Mouse (Mus musculus) embryonic facial prominence, embryonic 13.5 days (tissue): ENCODE data around the gene Cmip. TPM values are rescaled to one million over a fixed set of nuclear protein-coding genes. Genes with fewer than 3 reads are reported as not detected.

Experiments
- ATAC-seq: fragments of 200-750 bp; cut with Nextera tagmentation; 2 replicates; pipeline ENCODE4 v1.8.0; 2017; ENCODE audit warnings: low read depth; ENCODE audit not compliant: insufficient number of reproducible peaks, insufficient read depth, low FRiP score, low TSS enrichment
- H3K27ac ChIP-seq: fragments of 300-500 bp; sonication (generic); 2 replicates; pipeline ENCODE4 v1.5.1; 2015; ENCODE audit warnings: moderate library complexity, mild to moderate bottlenecking, inconsistent platforms
- H3K27me3 ChIP-seq: fragments of 300-500 bp; sonication (generic); 2 replicates; pipeline ENCODE4 v1.6.1; 2015; ENCODE audit warnings: mild to moderate bottlenecking, inconsistent platforms
- H3K36me3 ChIP-seq: fragments of 300-500 bp; sonication (generic); 2 replicates; pipeline ENCODE4 v1.6.1; 2015; ENCODE audit warnings: mild to moderate bottlenecking, inconsistent platforms
- H3K4me1 ChIP-seq: fragments of 300-500 bp; sonication (generic); 2 replicates; pipeline ENCODE4 v1.6.1; 2015; ENCODE audit warnings: inconsistent platforms
- H3K4me2 ChIP-seq: fragments of 300-500 bp; sonication (generic); 2 replicates; pipeline ENCODE4 v1.6.1; 2015; ENCODE audit warnings: moderate library complexity, mild to moderate bottlenecking, inconsistent platforms
- H3K4me3 ChIP-seq: fragments of 300-500 bp; sonication (generic); 2 replicates; pipeline ENCODE4 v1.5.1; 2015; ENCODE audit warnings: mild to moderate bottlenecking, inconsistent platforms
- H3K9ac ChIP-seq: fragments of 300-500 bp; sonication (generic); 2 replicates; pipeline ENCODE4 v1.6.1; 2015; ENCODE audit warnings: mild to moderate bottlenecking, inconsistent platforms
- H3K9me3 ChIP-seq: fragments of 300-500 bp; sonication (generic); 2 replicates; pipeline ENCODE4 v1.6.1; 2016; ENCODE audit warnings: inconsistent platforms
- WGBS: fragments of 180-500 bp; shearing (Covaris S2); methylation state at CpG from one replicate; pipeline ENCODE4 v1.1.7; 2015; ENCODE audit warnings: mixed read lengths; 5-methylcytosine and 5-hydroxymethylcytosine counted together
- polyA plus RNA-seq: library from polyadenylated mRNA; unstranded; fragments of >200 nt; fragmentation: Nextera tagmentation; extraction: Ambion mirVana; gene quantifications from 2 replicates; pipeline ENCODE4 v1.2.1, GENCODE M21; 2015

Gene Cmip
- polyA plus RNA-seq, 1 experiment from 2014 or later: 17.7 TPM

DNA sequence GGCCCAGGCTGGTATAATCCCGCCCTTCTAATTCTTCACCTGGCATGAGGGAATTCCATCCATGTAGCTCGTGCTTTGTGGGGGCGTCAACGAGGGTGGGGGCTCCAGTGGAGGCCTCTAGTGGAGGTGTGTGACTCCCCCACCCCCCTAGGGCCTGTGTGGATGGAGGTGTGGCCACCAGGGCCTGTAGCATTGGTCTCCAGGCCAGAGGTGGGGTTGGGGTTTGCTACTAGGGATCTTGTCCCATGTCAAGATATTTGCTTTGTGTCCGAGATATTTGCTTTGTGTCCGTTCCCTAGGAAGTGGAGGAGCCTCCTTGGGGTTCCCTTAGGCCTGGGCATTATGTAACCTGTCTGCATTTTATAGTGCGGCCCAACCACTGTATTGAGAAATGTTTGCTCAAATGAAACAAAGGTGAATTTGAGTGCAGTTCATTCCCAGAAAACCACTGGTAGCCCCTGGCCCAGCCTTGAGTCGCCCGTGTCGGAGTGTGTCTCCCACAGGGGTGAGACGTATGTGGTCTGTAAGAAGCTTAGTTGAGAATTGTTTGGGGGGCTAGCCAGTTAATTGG, 2.7 kb downstream of the Cmip start:
- peak overlapping the region; percentile 91 for H3K27ac ChIP-seq
- peak overlapping the region; percentile 82 for H3K4me3 ChIP-seq

DNA sequence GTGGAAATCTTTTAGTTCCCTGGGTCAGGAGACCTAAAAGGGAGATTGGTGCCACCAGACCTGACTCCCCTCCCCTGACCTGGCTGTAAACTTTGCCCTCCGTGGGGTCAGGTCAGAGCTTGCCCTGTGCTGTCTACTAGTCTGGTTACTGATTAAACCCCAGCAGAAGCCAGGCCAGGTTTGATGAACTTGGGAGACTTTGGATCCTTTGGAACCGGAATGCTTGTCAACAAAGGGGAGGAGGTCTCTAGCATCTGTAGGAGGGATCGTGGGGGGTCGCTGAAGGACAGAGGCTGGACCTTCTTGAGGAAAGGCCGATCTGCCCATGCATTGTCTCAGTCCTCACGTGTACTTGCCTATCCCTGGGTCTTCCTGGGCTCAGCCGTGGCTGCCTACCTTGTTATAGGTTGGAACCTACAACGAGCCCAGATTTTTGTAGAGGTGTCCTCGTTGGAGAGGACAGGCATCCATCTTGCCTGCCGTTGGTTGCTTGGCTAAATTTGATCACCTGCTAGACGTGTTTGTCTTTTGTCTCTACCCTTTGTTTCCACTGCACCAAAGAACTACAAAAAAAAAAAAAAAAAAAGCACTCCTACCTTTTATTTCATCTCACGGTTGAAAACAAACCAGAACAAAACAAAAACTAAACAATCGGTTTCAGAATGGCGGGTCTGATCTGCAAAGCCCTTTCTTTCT, 3.5 kb downstream of the Cmip start:
- H3K27me3 ChIP-seq: no peaks in the 10 kb centered on the region
- peak overlapping the region; percentile 82 for H3K4me3 ChIP-seq
- WGBS: 22% methylated on average over 14 of the region's 14 CpGs
- H3K9ac ChIP-seq: peak overlapping the region; percentile 92
- ATAC-seq: no peak
- peaks cover 54% of the 10 kb centered on the region for H3K4me1 ChIP-seq
- H3K9me3 ChIP-seq: no peaks in the 10 kb centered on the region
- peak overlapping the region; percentile 88 for H3K4me2 ChIP-seq
- no peaks in the 10 kb centered on the region for H3K36me3 ChIP-seq
- H3K27ac ChIP-seq: peak overlapping the region; percentile 91

More for the DNA sequence above, 2.7 kb downstream of the Cmip start:
- ATAC-seq: peak; percentile 11; the same call in 1 of the 2 replicates
- H3K36me3 ChIP-seq: no peaks in the 10 kb centered on the region
- H3K4me2 ChIP-seq: peak overlapping the region; percentile 88
- H3K4me1 ChIP-seq: peaks cover 54% of the 10 kb centered on the region
- no peaks in the 10 kb centered on the region for H3K9me3 ChIP-seq
- peak overlapping the region; percentile 92 for H3K9ac ChIP-seq
- 62% methylated on average over 11 of the region's 11 CpGs for WGBS
- H3K27me3 ChIP-seq: no peaks in the 10 kb centered on the region

DNA sequence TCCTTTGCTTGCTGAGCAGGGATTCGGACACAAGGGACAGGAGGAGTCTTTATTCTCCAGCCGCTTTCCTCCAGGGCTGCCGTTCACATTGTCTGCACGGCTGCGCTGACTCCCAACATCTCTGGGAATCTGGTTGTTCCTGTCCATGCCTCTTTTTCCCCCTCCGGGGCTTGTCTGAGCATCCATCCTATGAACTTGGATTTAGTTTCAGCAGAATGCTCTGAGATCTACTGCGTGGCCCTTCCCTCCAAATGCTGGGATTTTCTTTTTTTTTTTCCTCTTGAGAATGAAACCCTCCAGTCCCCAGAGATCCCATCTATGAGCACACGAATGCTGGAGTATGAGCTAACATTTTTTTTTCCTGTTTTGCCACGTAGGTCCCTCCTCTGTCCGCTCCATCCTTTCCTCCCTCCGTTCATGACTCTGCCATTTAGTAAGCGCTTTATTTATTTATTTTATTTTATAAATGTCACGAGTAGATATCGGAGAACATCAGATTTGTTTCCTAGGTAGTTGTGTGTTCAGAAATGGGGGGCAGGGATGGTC, 4.1 kb downstream of the Cmip start:
- no peak for ATAC-seq
- H3K4me3 ChIP-seq: peak overlapping the region; percentile 82
- H3K4me1 ChIP-seq: peaks cover 54% of the 10 kb centered on the region
- H3K9ac ChIP-seq: peak overlapping the region; percentile 92
- 21% methylated on average over 14 of the region's 14 CpGs for WGBS
- H3K36me3 ChIP-seq: no peaks in the 10 kb centered on the region
- H3K9me3 ChIP-seq: no peaks in the 10 kb centered on the region
- no peaks in the 10 kb centered on the region for H3K27me3 ChIP-seq
- H3K27ac ChIP-seq: peak overlapping the region; percentile 91
- peak overlapping the region; percentile 88 for H3K4me2 ChIP-seq

DNA sequence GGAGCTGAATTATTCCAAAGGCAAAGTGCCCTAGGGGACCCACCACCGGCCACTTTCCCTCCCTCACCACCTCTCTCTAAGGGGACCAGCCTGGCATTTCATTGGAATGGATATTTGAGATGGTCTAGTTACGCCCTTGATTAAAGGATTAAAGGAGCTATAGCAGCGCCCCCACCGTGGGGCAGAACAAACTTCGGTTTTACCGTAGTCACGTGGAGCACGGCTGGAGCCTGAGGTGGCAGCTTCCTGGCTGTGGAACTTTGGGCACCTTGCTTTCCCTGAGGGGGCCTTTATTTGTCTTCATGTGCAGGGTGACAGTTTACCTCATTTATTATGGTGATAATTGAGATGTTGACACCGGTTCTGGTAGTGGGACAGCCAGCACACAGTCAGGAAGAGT, 4.8 kb downstream of the Cmip start:
- H3K9ac ChIP-seq: no peak overlapping the region
- H3K4me1 ChIP-seq: peaks cover 54% of the 10 kb centered on the region
- peak overlapping the region; percentile 88 for H3K4me2 ChIP-seq
- 12% methylated on average over 9 of the region's 9 CpGs for WGBS
- no peaks in the 10 kb centered on the region for H3K36me3 ChIP-seq
- H3K27me3 ChIP-seq: no peaks in the 10 kb centered on the region
- no peak for ATAC-seq
- H3K9me3 ChIP-seq: no peaks in the 10 kb centered on the region
- H3K27ac ChIP-seq: peak overlapping the region; percentile 91; the same call in 1 of the 2 replicates
- H3K4me3 ChIP-seq: peak overlapping the region; percentile 82; the same call in 1 of the 2 replicates

DNA sequence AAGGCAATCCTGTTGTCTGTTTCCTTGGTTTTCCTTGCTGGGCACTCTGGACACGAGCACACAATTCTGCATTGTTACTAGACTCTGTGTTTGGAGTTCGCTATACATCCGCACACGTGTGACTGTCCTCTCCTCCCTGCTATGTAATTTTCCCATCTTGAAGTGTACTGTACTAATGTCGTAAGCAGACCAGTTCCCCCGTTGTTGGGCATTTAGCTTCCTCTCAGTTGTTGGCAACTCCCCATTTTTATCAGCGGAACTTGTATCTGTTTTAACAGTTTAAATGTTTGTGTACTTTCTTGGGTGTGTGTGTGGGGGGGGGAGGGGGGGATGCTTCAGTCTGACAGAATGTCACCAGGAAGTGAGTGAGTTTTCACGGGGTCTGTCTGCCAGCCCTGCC, 5.8 kb downstream of the Cmip start:
- no peak for ATAC-seq
- 56% methylated on average over 8 of the region's 8 CpGs for WGBS

DNA sequence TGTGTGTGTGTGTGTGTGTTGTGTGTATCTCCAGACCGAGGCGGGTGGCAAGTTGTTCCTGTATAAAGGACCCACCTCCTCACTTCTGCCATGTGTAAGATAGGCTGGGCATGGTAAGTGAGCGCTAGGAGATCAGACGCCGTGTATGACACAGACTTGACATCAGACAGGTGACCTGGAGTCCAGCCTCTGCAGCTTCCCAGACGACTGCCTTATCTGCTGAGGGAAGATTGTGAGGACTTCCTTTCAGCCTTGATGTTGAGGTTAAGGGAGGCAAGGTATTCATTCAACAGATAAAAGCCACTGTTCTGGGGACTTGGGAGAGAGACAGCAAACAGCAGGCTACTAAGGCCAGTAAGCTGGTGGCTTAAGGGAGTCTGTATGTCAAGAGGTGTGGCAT, 6.6 kb downstream of the Cmip start:
- no peak overlapping the region for H3K4me2 ChIP-seq
- no peak for ATAC-seq
- H3K9ac ChIP-seq: no peak overlapping the region
- H3K27ac ChIP-seq: no peak overlapping the region
- H3K27me3 ChIP-seq: no peaks in the 10 kb centered on the region
- no peaks in the 10 kb centered on the region for H3K36me3 ChIP-seq
- H3K4me1 ChIP-seq: peaks cover 50% of the 10 kb centered on the region
- no peak overlapping the region for H3K4me3 ChIP-seq
- whole genome bisulfite sequencing: 70% methylated on average over 6 of the region's 6 CpGs
- no peaks in the 10 kb centered on the region for H3K9me3 ChIP-seq

More for the DNA sequence above, 5.8 kb downstream of the Cmip start:
- Histone ChIP-seq H3K9ac (no peak overlapping the region), H3K4me1 (peaks cover 54% of the 10 kb centered on the region), H3K4me2 (no peak overlapping the region), H3K4me3 (no peak overlapping the region), H3K36me3 (no peaks in the 10 kb centered on the region), H3K27ac (no peak overlapping the region), H3K9me3 (no peaks in the 10 kb centered on the region), H3K27me3 (no peaks in the 10 kb centered on the region)

DNA sequence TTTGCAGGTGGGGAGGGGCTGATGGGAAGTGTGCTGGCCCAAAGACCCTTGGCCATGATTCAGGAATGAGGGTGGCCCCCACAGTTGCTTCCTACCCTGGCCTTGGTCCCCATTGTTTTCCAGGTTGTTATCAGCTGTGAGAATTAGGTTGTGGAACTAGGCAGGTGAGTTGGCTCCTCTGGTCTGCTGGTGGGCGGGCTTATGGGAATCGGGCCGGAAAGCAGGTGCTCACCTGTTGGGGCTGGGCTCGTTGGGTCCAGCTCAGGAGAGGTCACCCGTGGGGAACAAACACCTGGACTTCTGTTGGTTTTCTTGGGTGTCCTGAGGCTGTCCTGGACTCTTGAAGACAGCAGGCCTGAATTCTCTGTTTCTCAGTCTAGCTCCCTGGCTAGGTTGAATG, 8.2 kb downstream of the Cmip start:
- WGBS: 85% methylated on average over 5 of the region's 5 CpGs
- ATAC-seq: no peak

DNA sequence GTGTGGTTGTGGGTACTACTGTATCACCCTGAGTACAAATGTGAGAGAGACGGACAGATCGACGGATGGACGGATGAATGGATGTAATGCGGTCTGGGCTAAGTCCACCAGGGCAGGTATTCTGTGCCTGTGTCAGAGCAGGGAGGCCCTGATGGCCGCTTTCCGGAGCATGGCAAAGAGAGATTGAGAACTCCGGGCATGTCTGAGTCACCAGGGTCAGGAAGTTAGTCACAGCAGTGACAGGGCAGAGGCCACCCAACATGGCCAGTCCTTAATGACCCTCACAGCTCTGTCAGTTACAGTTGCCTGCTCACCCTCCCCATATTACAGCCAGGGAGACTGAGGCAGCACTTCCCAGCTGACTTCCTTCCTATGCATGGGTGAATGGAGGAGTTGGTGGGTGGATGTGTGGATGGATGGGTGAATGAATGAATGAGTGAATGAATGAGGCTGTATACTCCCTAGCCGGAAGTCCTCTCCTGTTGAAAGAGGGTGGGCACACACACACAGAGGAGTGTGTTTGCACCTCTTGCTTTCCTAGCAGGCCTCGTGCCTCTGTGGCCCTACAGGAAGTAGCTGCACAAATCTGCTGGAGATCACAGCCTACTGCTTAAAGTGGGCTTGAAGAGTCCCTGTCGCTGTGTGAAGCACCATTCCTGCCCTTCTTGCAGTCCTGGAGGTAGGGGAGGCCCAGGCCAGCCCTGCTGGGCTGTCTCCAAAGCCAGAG, 10.7 kb downstream of the Cmip start:
- H3K4me1 ChIP-seq: peaks cover 10% of the 10 kb centered on the region; the same call in 1 of the 2 replicates
- WGBS: 85% methylated on average over 11 of the region's 11 CpGs
- no peak overlapping the region for H3K9ac ChIP-seq

More for the DNA sequence above, 8.2 kb downstream of the Cmip start:
- Histone ChIP-seq H3K4me2 (no peak overlapping the region), H3K9ac (no peak overlapping the region), H3K27me3 (no peaks in the 10 kb centered on the region), H3K27ac (no peak overlapping the region), H3K36me3 (no peaks in the 10 kb centered on the region), H3K4me3 (no peak overlapping the region), H3K9me3 (no peaks in the 10 kb centered on the region), H3K4me1 (peaks cover 34% of the 10 kb centered on the region)

DNA sequence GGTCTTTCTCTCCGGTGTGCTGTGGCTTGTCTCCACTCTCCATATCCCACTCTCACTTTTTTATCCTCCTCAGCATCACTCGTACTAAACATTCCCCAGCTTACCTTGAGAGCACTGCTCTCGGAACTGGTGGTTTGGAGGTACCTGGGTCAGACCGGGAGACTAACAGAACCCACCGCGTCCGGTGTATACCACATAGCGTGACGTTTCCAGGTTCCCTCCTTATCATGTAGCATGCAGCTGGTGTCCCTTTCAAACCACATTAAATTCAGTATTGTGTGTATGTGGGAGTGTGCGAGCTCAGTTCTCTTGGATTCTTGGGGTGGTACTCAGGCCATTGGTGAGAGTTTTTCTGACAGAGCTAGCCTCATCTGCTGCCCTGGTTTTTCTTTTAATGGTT, 21.4 kb downstream of the Cmip start:
- no peaks in the 10 kb centered on the region; the same call in 1 of the 2 replicates for H3K9me3 ChIP-seq
- H3K36me3 ChIP-seq: peaks cover 15% of the 10 kb centered on the region
- H3K4me3 ChIP-seq: no peak overlapping the region
- peak overlapping the region; percentile 32; the same call in 1 of the 2 replicates for H3K9ac ChIP-seq
- 89% methylated on average over 10 of the region's 10 CpGs for WGBS
- H3K27ac ChIP-seq: 0 out of 2 replicates have a peak overlapping the region, but pooled peaks have one; percentile 57
- no peak overlapping the region for H3K4me2 ChIP-seq
- no peak for ATAC-seq
- no peaks in the 10 kb centered on the region for H3K27me3 ChIP-seq
- peaks cover 38% of the 10 kb centered on the region for H3K4me1 ChIP-seq

More for the DNA sequence above, 10.7 kb downstream of the Cmip start:
- no peak overlapping the region for H3K4me2 ChIP-seq
- H3K27me3 ChIP-seq: no peaks in the 10 kb centered on the region
- no peaks in the 10 kb centered on the region for H3K9me3 ChIP-seq
- H3K27ac ChIP-seq: no peak overlapping the region
- ATAC-seq: no peak
- H3K4me3 ChIP-seq: no peak overlapping the region
- no peaks in the 10 kb centered on the region for H3K36me3 ChIP-seq

DNA sequence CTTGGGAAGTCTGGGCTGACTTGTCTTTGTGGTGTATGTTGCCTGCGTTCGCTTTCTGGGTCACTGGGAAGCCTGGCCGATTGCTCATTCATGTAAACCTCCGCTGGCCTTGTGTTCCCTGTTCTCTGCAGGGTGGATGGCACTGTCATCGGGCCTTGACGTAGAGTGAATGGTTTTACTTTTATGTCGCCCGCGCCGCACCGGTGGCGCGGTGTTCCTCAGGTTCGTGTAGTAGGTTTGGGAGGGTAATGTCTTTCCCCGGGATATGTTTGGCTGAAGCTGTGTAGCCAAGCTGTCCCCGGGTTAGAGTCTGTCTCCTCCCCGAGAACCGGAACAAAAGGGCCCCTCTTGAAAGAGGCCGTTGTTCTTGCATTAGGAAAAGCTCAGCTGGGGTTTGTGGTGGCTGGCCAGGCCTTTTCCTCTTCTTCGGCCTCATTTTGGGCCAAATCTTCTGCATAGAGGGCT, 21.8 kb downstream of the Cmip start:
- no peak overlapping the region for H3K4me3 ChIP-seq
- H3K27me3 ChIP-seq: no peaks in the 10 kb centered on the region
- peaks cover 43% of the 10 kb centered on the region for H3K4me1 ChIP-seq
- H3K9me3 ChIP-seq: no peaks in the 10 kb centered on the region; the same call in 1 of the 2 replicates
- ATAC-seq: no peak
- peak overlapping the region; percentile 57; the same call in 1 of the 2 replicates for H3K27ac ChIP-seq
- H3K4me2 ChIP-seq: peak overlapping the region; percentile 20; the same call in 1 of the 2 replicates
- peak overlapping the region; percentile 32; the same call in 1 of the 2 replicates for H3K9ac ChIP-seq
- H3K36me3 ChIP-seq: peaks cover 13% of the 10 kb centered on the region
- whole genome bisulfite sequencing: 35% methylated on average over 20 of the region's 20 CpGs

DNA sequence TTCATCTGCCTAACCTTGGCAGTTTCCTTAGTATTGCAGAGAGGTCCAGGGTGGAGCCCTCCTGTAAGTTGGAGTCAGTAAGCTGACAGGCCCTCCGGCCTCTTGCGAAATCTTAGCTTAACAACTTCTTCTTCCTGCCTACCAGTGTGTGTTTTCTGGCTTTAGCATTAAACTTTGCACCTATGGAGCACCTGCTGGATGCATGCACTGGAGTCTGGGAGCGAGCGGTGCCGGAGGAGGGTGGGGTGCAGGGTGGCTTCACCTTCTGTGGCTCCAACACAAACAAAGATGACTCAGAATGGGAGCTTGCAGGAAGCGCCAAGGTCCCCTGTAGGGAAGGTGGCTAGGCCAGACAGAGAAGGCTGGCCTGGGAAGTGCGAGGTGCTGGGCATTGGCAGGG, 23.6 kb downstream of the Cmip start:
- Histone ChIP-seq H3K4me3 (no peak overlapping the region), H3K4me1 (peaks cover 50% of the 10 kb centered on the region), H3K27me3 (no peaks in the 10 kb centered on the region), H3K4me2 (no peak overlapping the region), H3K27ac (no peak overlapping the region), H3K9me3 (no peaks in the 10 kb centered on the region; the same call in 1 of the 2 replicates), H3K36me3 (peaks cover 21% of the 10 kb centered on the region), H3K9ac (no peak overlapping the region)
- no peak for ATAC-seq
- 91% methylated on average over 7 of the region's 7 CpGs for WGBS
